Mouse (Mus musculus) CD4-positive, CD25-positive, alpha-beta regulatory T cell, adult 4 months (primary cell): ENCODE measurements around the gene Psmc5. TPM values are rescaled to one million over a fixed set of nuclear protein-coding genes. Genes with fewer than 3 reads are reported as not detected.
A peak's percentile ranks its signal among the peaks of the same experiment; 100 is the strongest.

ENCODE experiments used
- ATAC-seq: one replicate; pipeline ENCODE4 v1.8.0; 2017
- polyA plus RNA-seq, 2 experiments: library from polyadenylated mRNA; unstranded; fragments of 100-300 nt; shearing (Covaris generic); gene quantifications; one replicate each; pipeline ENCODE4 v1.2.1; 2017

The Psmc5 gene
- polyA plus RNA-seq, 2 experiments from 2014 or later = 161 to 197 TPM

DNA sequence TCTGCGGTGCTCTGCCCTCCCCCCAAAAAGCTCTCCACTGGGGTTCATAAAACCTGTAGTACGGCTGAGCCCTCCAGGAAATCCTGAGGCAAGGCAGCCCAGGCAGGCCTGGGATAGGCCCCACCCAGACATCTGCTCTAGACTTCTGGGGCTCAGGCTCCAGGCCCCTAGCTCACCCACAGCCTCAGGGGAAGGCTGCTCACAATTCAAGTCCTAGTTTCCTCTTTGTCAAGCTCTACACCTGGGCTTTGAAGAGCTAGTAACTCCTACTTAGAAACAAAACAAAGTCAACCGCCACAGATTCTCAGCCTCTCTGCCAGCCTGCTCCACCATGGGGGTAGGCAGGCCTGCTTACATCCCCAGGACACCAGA, 13.1 kb downstream of the Psmc5 start:
- no peak for ATAC-seq

DNA sequence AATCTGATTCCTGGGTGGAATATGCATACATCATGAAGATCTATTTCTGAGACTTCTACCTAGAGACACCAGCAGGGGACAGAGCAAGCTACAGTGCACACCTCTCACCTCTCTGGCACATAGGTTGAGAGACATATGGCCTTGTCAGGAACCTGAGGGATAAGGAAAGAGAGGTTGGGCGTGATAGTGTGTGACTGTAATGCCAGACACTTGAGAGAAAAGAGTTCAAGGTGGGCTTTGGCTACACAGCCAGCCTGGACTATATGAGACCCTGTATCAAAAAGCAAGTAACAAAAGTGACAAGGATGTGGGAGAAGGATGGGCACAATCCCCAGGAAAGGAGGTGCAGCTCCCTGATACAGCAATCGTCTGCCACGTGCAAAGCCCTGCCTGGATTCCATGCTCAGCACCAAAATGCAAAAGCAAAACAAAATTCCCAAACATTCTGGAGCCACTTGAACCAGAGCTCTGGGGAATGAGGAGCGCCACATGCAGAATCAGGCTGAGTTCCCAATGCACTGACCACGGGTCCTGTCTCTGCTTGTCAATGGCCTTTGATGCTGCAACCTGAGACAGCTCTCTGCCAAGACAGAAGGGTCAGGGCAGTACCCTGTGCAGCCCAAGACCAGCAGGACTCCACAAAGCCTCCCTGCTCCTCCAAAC, 15.3 kb downstream of the Psmc5 start:
- no peak for ATAC-seq

DNA sequence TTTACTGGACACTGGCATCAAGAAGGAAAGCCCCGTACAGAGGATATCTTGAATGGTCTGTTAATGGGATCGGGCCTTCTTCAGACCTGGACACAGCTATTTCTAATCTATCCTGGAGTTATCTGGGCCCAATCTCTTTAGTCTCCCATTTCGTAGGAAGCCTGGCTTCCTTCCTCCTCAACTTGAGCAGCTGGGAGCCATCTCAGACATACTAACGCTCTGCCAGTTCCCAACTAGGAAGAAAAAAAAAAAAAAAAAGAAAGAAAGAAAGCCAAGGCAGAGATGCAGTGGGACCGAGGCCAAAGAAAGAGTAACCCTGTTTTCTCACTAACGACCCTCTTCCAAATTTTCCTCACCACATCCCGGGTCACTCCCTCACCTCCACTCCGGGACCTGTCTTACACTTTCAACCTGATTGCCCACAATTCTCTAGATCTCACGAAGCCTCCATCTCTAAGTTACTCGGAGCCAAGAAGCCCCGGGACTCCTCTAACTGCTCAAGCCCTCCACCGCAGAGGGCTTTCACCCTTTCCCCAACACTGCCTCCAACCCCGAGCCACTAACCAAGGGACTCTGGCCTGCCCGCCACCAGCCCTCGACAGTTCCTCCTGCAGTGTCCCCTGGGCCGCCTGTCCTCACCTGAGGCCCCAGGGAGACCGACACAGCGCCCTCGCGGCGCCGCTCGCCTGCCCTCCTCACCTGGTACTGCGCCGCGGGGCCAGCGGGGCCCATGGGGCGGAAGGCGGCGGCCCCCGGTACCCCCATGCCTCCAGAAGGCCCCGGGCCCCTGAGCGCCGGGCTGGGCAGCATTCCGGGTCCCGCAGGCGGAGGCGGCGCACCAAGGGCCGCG, 16.1 kb downstream of the Psmc5 start:
- ATAC-seq = no peak

DNA sequence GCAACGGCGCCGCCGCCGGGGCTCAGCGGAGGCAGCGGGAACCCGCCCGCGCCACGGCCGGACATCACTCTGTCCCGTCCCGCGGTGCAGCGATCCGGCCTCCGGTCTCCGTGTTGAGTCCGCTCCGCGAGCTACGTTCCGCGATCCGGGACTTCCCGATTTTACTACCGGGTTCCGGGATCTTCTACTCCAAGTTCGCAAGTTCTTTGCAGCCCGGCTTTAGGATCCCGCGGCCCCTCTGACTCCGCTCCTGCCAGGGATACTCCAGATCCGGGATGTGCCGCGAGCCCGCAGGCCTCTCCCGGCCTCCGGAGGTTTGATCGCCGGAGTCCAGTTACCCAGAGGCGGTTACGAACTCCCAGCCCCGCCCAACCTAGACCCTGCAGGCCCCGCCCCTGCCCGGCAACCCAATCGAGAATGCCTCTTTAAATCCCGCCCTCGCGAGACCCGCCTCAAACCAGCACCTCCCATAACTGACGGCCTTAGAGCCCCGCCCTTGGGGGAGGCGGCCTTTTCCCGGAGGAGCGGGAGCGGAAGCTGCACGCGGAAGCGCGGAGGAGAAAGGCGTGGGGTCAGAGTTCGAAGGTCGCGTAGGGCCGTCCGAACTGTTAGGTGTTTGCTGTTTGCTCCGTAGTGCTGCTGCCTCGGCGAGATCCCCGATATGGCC, 16.8 kb downstream of the Psmc5 start, which contains the start of gene Smarcd2:
TSS of gene Smarcd2 (minus strand) at position 329 of the 667 bp plus-strand sequence.
- peak; percentile 85 for ATAC-seq

DNA sequence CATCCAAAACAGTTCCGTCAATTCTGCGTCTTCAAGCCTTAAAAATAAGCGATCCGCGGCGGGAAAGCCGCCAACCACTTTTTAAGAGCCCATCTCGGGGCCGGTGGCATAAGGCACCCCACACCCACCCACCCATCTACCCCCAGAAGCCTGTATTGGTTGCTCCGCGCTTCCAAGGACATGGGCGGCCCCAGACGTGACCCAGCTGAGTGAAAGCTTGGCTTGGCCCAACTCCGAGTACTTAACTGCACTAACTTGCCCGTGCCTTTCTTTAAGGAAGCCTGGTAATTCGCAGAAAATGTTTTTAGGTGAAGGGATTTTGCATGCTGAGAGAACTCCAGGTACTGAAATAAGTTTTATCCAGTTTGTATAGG, 17.3 kb downstream of the Psmc5 start:
- no peak for ATAC-seq

DNA sequence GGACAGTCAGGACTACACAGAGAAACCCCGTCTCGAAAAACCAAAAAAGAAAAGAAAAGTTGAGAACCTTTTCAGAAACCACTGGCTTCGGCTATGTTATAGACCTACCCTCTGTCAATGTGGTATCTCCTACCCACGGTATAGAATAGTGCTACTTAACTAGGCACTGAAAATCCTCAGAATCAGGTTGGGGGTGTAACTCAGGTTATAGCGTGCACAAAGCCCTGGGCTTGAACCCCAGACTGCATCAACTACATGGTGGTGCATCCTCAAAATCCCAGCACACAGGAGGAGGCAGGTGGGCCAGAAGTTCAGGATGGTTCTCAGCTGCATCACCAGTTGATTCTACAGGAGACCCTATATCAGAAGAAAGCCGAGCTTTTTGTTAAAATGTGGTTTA, 17.9 kb downstream of the Psmc5 start:
- no peak for ATAC-seq

DNA sequence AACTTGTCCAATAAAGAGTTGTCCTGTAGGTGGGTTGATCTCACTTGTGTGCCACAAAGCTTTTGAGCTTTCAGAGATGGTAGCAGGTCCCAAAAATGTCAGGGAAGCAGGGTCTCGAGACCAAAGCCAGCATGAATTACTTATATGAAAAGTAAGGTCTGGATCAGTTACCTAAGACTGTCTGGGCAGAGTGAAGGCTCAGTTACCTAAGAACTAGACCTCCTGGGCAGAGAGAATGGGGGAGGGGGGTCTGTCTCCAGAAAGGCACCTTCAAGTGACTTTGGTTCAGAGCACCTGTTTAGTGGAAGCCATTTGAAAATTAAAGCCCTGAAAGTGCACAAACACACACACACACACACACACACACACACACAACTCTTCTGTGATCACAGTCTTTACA, 18.4 kb downstream of the Psmc5 start:
- no peak for ATAC-seq

DNA sequence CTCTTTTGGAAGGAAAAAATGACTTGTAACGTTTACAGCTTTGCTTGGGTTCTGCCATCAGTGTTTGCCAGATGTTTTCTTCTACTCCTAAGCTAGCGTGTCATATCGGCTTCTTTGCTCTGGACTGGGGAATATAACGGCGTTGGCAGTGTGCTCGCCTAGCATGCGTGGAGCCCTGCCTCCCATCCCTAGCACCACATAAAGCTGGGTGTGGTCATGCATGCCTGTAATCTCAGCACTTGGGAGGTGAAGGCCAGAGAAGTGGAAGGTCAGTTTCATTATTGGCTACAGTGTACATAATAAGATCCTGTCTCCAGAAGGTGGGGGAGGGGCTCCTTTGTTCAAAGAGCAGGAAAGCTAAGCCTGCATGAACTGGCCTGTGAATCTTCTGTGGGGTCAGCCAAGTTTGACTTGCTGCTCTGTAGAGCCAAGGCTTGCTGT, 19.0 kb downstream of the Psmc5 start:
- ATAC-seq = no peak

DNA sequence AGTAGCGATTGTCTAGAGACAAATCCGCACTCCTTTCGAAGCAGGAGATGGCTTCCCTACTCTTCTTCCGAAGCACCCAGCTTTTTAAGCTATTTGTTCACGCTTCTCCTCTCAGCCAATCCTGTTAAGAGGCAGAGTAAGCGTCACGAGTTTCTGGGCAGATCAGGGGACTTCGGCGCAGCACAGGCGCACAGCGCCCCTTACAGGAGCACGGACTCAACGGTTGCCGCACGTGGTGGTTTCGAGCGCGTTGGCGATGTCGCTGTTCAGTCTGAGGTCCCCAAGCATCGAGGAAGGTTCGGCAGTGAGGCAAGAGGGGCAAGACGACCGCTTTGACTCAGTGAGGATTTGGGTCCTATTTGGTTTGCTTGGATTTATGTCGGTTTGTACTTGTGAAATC, 20.5 kb downstream of the Psmc5 start, which contains the start of gene Tcam1:
TSS of gene Tcam1 (plus strand) at position 219 of the 400 bp plus-strand sequence.
- peak; percentile 83 for ATAC-seq

DNA sequence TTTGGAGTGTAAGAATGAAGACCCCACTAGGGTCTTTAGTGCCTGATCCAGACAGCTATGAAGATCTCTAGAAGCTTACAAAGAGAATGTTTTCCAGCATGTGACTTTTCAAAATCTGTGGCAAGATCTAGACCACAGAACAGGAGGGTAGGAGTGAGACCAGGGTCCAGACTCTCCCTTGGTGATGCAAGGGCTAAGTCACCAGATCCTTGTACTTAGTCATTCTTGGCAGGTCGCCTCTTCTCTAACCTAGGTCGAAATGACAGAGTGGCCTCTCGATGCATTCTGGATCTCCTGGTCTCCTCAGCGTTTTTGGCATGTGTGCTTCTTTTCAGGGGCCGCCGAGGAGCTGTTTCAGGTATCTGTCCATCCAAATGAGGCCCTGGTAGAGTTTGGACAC, 26.5 kb downstream of the Psmc5 start:
- ATAC-seq = no peak

DNA sequence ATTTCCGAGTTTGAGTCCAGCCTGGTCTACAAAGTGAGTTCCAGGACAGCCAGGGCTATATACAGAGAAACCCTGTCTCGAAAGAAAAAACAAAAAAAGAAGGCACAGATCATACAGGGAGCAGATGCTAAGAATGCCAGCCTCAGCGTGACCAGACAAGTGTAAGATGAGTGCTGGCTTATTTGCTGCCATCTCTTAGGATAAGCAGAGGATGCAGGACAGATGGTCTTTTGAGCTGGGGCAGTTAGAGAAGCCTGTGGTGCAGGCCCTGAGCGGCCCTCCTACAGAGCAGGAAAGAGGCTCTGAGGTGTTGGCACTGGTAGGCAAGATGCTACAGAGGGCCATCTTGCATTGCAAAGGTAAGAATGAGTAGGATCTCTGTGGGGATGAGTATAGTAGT, 27.4 kb downstream of the Psmc5 start:
- no peak for ATAC-seq

DNA sequence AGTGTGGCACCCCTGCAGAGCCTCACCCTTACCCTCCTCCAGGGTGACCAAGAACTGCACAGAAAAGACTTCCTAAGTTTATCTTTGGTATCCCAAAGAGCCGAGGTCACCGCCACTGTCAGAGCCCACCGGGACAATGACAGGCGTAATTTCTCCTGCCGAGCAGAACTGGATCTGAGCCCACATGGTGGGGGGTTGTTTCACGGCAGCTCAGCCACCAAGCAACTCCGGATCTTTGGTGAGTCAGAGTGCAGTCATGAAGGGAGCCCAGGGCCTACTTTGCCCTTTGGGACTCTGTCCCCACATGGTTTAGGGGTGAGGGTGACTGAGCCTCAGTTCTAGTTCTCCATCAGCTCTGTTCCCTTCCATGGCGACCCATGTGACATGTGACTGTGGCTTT, 28.2 kb downstream of the Psmc5 start:
- ATAC-seq = no peak

DNA sequence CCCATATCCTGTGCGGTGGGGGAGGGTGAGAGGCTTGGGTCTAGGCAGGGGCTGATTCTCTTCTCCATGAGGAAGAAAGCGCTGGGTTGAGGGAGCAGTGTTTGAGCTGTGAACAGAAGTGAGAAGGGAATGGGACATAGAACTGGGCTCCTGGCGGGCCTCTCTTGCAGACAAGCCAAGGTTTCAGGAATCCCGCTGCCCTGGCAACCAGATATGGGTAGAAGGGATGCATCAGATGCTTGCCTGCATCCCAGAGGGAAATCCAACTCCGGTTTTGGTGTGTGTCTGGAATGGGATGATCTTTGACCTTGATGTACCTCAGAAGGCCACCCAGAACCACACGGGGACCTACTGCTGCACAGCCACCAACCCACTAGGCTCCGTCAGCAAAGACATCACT, 30.3 kb downstream of the Psmc5 start:
- ATAC-seq = no peak

DNA sequence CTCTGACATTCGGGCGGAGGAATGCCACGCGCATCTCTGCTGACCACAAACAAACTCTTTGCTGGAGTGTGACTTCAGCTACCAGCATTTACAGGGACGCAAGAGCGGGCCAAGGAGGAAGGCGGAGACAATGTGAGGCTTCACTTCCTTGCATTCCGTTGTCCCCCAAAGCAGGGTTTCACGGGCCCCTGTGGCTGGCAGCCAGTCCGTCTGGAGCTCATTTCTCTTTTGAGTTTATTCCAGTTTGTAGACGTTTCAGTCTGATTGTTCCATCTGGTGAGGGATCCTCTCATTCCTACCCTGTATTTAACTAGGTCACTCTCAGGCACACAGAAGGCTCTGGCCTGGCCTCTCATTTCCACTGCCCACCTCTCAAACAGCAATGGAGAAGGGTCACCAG, 31.0 kb downstream of the Psmc5 start:
- ATAC-seq = no peak

DNA sequence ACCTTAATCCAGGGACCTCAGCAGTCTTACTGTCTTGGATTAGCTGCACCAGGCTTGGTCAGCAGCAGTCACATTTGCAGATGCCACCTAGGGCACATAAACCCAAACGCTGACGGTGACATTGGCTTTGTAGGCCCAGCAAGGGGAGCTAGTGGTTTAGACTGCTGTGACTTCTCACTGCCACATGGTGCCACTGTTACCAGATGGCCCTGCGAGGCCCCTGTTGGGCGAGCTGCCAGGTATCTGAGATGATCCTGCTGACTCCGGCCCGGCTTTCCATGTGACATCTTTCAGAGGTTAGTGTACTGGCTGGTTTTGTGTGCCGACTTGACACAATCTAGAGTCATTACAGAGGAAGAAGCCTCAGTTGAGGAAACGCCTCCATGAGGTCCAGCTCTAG, 33.4 kb downstream of the Psmc5 start:
- no peak for ATAC-seq

DNA sequence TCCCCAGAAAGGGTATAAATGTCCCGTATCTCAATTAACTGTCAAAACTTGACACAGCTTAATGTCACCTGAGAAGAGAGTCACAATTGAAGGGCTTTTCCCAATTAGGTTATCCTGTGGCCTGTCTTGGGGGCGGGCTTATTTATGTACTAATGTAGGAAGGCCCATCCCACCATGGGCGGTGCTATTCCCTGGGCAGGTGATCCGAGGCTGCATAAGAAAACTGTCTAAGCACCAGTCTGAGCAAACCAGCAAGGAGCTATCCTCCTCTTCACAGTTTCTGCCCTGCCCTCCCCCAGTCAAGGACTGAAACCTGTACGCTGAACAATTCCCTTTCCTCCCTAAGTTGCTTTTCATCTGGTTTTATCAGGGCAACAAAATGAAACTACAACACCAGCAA, 34.4 kb downstream of the Psmc5 start:
- ATAC-seq = no peak

DNA sequence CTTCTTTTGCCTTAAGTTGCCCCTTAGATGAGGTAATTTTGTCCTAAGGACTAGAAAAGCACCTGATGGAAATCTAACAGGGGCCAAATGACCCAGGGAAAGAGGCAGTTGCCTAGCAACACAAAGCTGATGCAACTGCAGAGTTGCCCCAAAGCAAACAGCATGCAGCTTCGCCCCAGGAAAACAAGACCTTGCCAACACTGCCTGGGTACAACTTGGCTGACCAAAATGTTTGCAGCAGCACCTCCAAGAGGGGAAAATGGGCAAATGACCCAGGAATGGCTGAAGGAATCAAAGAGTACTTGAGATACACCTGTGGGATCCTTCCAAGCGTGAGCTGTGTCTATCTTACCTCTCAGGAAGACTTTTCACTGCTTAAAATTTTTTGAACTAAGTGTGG, 35.9 kb downstream of the Psmc5 start:
- no peak for ATAC-seq

DNA sequence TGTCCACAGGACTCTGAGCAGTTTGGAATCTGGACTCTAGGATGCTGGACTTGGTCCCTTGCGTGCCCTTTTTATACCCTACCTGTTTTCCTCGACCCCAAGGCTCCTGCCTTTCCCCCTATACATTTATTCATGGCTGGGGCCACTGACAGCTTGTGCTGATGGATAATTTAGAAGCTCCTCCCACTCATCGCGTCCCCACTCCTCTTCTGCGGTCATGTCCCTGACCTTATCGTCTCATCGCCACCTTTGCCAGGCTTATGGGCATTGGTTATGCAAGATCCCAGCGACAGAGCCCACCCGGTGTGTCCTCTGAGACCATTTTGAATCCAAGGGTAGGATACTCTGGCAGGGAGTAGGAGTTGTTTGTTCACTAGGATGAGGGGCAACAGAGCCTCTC, 45.8 kb downstream of the Psmc5 start, which contains the start of gene Gh:
TSS of gene Gh (minus strand) at position 101 of the 400 bp plus-strand sequence.
- no peak for ATAC-seq

DNA sequence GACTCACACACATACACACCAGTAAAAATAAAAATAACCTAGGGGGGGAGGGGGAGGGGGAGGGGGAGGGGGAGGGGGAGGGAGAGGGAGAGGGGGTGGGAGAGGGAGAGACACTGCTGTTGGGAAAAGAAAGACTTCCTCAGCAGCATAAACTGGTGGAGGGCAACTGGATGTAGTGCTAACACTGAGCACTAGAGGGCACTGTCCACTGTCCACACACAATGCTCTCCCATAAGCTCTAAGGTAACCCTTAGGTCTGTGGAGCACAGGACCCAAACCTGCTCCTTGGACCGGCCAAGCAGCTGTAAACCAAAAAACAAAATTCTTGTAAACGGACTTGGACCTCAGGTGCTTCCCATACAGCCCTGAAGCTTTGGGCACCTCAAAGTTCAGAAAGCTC, 46.7 kb downstream of the Psmc5 start:
- peak; percentile 74 for ATAC-seq

DNA sequence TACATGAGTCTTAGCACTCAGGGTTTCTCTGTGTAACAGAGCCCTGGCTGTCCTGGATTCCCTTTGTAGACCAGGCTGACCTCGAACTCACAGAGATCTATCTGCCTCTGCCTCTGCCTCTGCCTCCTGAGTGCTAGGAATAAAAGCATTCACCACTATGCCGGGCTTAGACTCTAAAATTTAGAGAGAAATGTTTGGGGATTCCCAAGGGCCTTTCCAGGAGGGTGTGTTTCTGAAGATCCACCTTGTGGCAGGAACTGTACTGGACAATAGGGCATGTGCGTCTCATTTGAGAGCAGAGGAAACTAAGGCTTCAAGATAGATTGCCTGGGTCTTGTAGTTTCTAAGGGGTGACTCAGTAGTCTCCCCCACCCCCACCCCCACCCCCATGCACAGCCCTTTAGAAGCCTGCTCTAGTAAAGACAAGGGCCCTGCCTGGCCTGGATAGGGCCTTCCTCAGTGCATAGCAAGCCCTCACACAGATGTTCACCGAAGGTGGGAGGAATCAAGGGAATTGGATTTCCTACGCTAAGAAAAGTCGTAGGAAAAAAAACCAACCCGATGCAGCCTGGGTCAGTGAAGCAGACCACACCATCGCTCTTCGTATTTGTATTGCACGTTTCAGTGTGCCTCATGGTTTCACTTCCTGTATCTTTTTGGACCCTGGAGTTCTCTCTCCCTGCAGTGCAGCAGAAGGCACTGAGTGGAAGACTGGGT, 49.6 kb downstream of the Psmc5 start:
- no peak for ATAC-seq

DNA sequence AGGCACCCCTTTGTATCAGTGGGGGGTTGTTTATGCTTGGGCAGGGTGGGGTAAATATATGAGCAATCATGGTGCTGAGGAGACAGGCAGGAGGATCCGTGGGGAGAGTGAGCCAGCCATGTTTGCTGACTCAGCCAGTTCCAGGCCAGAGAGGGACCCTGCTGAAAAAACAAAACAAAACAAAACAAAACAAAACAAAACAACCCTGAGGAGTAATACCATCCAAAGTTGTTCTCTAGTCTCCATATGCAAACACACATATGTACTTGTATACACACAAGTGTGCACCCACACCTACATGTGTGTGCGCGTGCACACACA, 50.1 kb downstream of the Psmc5 start:
- ATAC-seq = no peak

DNA sequence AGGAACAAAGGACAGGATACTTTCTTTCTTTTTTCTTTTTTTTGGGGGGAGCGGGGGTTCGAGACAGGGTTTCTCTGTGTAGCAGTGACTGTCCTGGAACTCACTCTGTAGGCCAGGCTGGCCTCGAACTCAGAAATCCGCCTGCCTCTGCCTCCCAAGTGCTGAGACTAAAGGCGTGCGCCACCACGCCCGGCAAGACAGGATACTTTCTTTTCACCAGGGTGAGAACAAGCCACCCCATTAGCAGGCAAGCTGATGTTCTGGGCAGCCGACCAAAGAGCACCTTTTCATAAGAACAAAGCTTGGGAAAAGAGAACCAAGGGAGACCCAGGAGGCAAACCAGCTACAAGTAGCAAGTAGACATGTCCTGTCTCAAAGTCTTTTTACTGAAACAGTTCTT, 50.8 kb downstream of the Psmc5 start:
- ATAC-seq = no peak

DNA sequence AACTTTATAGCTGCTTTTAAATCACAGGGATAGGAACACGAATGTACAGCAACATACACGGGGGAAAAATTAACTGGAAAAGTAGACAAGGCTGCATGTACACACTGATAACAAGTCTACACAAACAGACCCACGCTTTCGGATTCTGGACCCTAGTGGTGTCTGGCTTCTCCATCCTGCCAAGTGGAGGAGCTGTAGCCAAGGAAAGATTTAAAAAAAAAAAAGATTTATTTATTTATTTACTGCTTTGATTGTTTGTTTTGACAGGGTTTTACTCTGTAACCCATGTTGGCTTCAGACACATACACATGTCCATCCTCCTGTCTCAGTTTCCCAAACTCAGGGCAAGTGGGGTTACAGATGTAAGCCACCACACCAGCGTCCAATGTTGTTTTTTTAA, 51.5 kb downstream of the Psmc5 start:
- ATAC-seq = no peak
